Mouse (Mus musculus): Measurements from ENCODE around the gene Them7. TPM values are rescaled to one million over a fixed set of nuclear protein-coding genes. Genes with fewer than 3 reads are reported as not detected.

Them7 gene
- total and polyA plus RNA-seq, 2 experiments: 21.8 to 45.9 TPM

DNA sequence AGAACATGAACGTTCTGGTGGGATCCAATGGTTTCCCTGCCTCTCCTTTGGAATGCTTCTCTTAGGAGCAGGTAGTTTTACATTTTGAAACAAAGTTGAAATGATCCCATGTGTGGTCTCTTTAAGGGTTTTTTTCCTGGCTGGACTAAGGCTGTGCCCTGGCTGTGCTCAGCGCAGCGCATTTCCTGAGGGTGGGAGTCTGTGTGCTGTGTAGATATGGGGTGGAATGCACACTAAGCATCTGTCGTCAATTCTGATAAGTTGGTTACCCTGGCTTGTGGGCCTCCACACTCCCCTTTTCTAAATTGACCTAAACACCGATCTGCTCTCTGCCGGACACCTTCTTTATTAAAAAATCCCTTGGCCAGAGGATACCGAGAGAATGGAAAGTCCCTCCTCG, 203.3 kb downstream of the Them7 start:
- Histone ChIP-seq H3K27ac (replicated peaks; ENCODE audit: insufficient read depth, low read depth, low read length) (no peak overlapping the region), H3K4me1 (ENCODE audit: control insufficient read depth, insufficient read depth, low read length) (no peaks in the 10 kb centered on the region), H3K27me3 (ENCODE audit: control insufficient read depth, insufficient read depth, low read length) (no peaks in the 10 kb centered on the region), H3K4me3 (ENCODE audit: insufficient read depth, low read depth, low read length) (no peak overlapping the region), H3K79me2 (ENCODE audit: control insufficient read depth, insufficient read depth, low read length) (no peaks in the 10 kb centered on the region), H3K9ac (ENCODE audit: low read depth, low read length) (no peak overlapping the region), H3K36me3 (ENCODE audit: control insufficient read depth, insufficient read depth, low read length) (no peaks in the 10 kb centered on the region)
- DNase-seq (ENCODE audit: extremely low read depth, low read depth, low spot score): no peak
- 59% methylated on average over 8 of the region's 8 CpGs for WGBS
- TF ChIP-seq POLR2A (IDR thresholded peaks at IDR 0.05; ENCODE audit: extremely low read depth, insufficient read depth, low read length) (no peak), CTCF (IDR thresholded peaks at IDR 0.05; ENCODE audit: low read depth, low read length) (no peak)

DNA sequence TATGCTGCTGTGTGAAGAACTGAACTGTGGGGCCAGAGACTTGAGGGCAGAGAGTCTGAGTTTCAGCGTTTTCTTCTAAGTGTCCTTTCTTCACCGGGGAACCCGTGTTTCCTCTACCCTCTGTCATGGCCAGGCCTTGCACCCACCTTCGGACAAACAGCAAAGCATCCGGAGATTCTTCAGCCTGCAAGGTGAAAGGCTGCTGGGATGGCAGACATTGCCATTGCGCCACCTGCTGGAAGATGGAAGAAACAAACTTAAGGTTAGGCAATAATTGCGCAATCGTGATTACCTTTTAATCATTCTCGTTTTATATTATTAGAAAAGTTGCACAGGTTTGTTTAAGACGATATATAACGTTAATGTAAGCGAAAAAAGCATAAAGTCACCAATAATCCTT, 203.9 kb downstream of the Them7 start:
- no peaks in the 10 kb centered on the region for H3K4me1 ChIP-seq (ENCODE audit: control insufficient read depth, insufficient read depth, low read length)
- H3K4me3 ChIP-seq (ENCODE audit: insufficient read depth, low read depth, low read length): no peak overlapping the region
- WGBS: 2% methylated on average over 12 of the region's 12 CpGs
- TF ChIP-seq CTCF (IDR thresholded peaks at IDR 0.05; ENCODE audit: low read depth, low read length): peak; percentile 84
- no peak for TF ChIP-seq POLR2A (IDR thresholded peaks at IDR 0.05; ENCODE audit: extremely low read depth, insufficient read depth, low read length)
- H3K27ac ChIP-seq (replicated peaks; ENCODE audit: insufficient read depth, low read depth, low read length): no peak overlapping the region
- H3K27me3 ChIP-seq (ENCODE audit: control insufficient read depth, insufficient read depth, low read length): no peaks in the 10 kb centered on the region
- no peaks in the 10 kb centered on the region for H3K36me3 ChIP-seq (ENCODE audit: control insufficient read depth, insufficient read depth, low read length)
- H3K79me2 ChIP-seq (ENCODE audit: control insufficient read depth, insufficient read depth, low read length): no peaks in the 10 kb centered on the region
- DNase-seq (ENCODE audit: extremely low read depth, low read depth, low spot score): peak; percentile 62
- H3K9ac ChIP-seq (ENCODE audit: low read depth, low read length): no peak overlapping the region

DNA sequence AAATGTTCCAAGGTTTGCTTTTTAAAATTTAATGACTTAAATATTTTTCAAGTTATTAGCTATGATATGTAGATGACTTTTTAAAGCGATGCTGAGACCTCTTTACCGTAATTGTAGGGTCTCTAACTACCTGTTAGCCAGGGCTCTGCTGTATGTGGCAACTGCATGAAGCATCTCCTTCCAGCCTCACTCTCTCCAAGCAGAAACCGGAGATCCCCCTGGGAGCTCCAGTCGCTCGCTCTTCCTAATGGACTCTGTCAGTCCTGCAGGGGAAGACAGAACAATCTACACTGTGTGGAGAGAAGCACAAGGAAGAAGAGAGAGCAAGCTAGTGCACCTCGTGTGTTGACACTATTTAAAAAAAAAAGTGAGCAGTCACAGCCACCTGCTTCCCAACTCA, 204.3 kb downstream of the Them7 start:
- WGBS: 32% methylated on average over 6 of the region's 6 CpGs
- Histone ChIP-seq H3K79me2 (ENCODE audit: control insufficient read depth, insufficient read depth, low read length) (no peaks in the 10 kb centered on the region), H3K27ac (replicated peaks; ENCODE audit: insufficient read depth, low read depth, low read length) (no peak overlapping the region), H3K4me1 (ENCODE audit: control insufficient read depth, insufficient read depth, low read length) (no peaks in the 10 kb centered on the region), H3K4me3 (ENCODE audit: insufficient read depth, low read depth, low read length) (no peak overlapping the region), H3K9ac (ENCODE audit: low read depth, low read length) (no peak overlapping the region), H3K27me3 (ENCODE audit: control insufficient read depth, insufficient read depth, low read length) (no peaks in the 10 kb centered on the region), H3K36me3 (ENCODE audit: control insufficient read depth, insufficient read depth, low read length) (no peaks in the 10 kb centered on the region)
- DNase-seq (ENCODE audit: extremely low read depth, low read depth, low spot score): no peak
- no peak for TF ChIP-seq CTCF (IDR thresholded peaks at IDR 0.05; ENCODE audit: low read depth, low read length)

Other genes with a start within 250 kb of the Them7 start
- gene Eif3m, start 207.2 kb upstream of the Them7 start, total RNA-seq (2014; rRNA removed): 104 and 122 TPM in 2 replicates
- 13.6 and 19.1 TPM in 2 replicates for gene Eif3m, start 207.2 kb upstream of the Them7 start, polyA plus RNA-seq (2012; rRNA removed)
- not detected in 2 replicates for gene Gm11060, start 132.3 kb upstream of the Them7 start, total RNA-seq (2014; rRNA removed)
- gene Gm11060, start 132.3 kb upstream of the Them7 start, polyA plus RNA-seq (2012; rRNA removed): not detected in 2 replicates
- 0.34 and 0.55 TPM in 2 replicates for gene Wt1, start 97.8 kb upstream of the Them7 start, total RNA-seq (2014; rRNA removed)
- 0.27 and 0.44 TPM in 2 replicates for gene Wt1, start 97.8 kb upstream of the Them7 start, polyA plus RNA-seq (2012; rRNA removed)
- gene Rcn1, start 175.0 kb downstream of the Them7 start, total RNA-seq (2014; rRNA removed): 6.6 and 8.8 TPM in 2 replicates
- gene Rcn1, start 175.0 kb downstream of the Them7 start, polyA plus RNA-seq (2012; rRNA removed): 1.5 and 1.8 TPM in 2 replicates

Data from liver, adult 2 months (tissue).